Mouse (Mus musculus) heart, embryonic 11.5 days (tissue): Measurements from ENCODE around the gene Borcs5. TPM values are rescaled to one million over a fixed set of nuclear protein-coding genes. Genes with fewer than 3 reads are reported as not detected.

ENCODE experiments used
- ATAC-seq: fragments of 200-750 bp; cut with Nextera tagmentation; replicated peaks from 2 replicates; pipeline ENCODE4 v1.8.0; 2017; ENCODE audit warnings: moderate library complexity; ENCODE audit not compliant: insufficient number of reproducible peaks, low FRiP score, low TSS enrichment
- H3K27ac ChIP-seq: fragments of 300-500 bp; sonication (generic); 2 replicates; pipeline ENCODE4 v1.5.1; 2014; ENCODE audit warnings: mild to moderate bottlenecking, low read depth, low read length
- H3K27me3 ChIP-seq: fragments of 300-500 bp; sonication (generic); 2 replicates; pipeline ENCODE4 v1.6.1; 2014; ENCODE audit warnings: mild to moderate bottlenecking, low read length, mixed read lengths; ENCODE audit not compliant: control insufficient read depth, insufficient read depth
- H3K36me3 ChIP-seq: fragments of 300-500 bp; sonication (generic); 2 replicates; pipeline ENCODE4 v1.6.1; 2014; ENCODE audit warnings: mild to moderate bottlenecking, low read length, moderate library complexity, mixed read lengths; ENCODE audit not compliant: control insufficient read depth, insufficient read depth
- H3K4me1 ChIP-seq: fragments of 300-500 bp; sonication (generic); 2 replicates; pipeline ENCODE4 v1.6.1; 2014; ENCODE audit warnings: low read length; ENCODE audit not compliant: control insufficient read depth, insufficient read depth
- H3K4me2 ChIP-seq: fragments of 300-500 bp; sonication (generic); 2 replicates; pipeline ENCODE4 v1.6.1; 2014; ENCODE audit warnings: mild to moderate bottlenecking, moderate library complexity
- H3K4me3 ChIP-seq: fragments of 300-500 bp; sonication (generic); 2 replicates; pipeline ENCODE4 v1.5.1; 2014; ENCODE audit warnings: low read depth, low read length
- H3K9ac ChIP-seq: fragments of 300-500 bp; sonication (generic); 2 replicates; pipeline ENCODE4 v1.6.1; 2014; ENCODE audit warnings: mild to moderate bottlenecking, low read depth, low read length, moderate library complexity
- H3K9me3 ChIP-seq: fragments of 300-500 bp; sonication (generic); replicated peaks from 2 replicates; pipeline ENCODE4 v1.6.1; 2016; ENCODE audit warnings: low read length; ENCODE audit not compliant: control insufficient read depth
- WGBS: fragments of 180-500 bp; shearing (Covaris S2); extraction: QIAGEN DNeasy Blood & Tissue Kit; methylation state at CpG from one replicate; pipeline ENCODE4 v1.1.7; 2014; ENCODE audit not compliant: insufficient replicate concordance; 5-methylcytosine and 5-hydroxymethylcytosine counted together
- polyA plus RNA-seq: library from polyadenylated mRNA; unstranded; fragments of >200 nt; fragmentation: Nextera tagmentation; extraction: Ambion mirVana; gene quantifications from 2 replicates; pipeline ENCODE4 v1.2.1, GENCODE M21; 2014

Gene Borcs5
- polyA plus RNA-seq, 1 experiment from 2014 or later = 16.0 TPM

DNA sequence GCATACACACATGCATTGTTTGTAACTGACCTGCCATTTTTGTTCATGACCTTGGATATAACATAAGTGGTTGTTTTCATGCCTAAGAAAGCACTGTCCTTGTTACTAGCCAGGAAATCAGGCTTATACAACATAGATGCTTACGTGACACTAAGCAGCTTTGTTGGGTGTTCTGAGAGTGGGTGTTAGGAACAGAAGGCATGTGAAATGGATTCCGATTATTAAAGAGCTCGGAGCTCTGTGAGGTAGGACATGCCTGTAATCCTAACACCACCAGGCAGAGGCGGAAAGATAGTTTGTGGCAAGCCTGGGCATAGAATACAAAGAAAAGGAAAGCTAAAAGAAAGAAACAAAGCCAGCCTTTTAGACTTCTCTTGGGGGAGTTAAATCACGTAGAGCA is 9.0 kb downstream of the Borcs5 start:
- Histone ChIP-seq H3K9me3 (no peaks in the 10 kb centered on the region), H3K9ac (no peak overlapping the region), H3K27ac (no peak overlapping the region), H3K27me3 (no peaks in the 10 kb centered on the region), H3K4me3 (no peak overlapping the region), H3K4me2 (no peak overlapping the region), H3K4me1 (no peaks in the 10 kb centered on the region; the same call in 1 of the 2 replicates), H3K36me3 (no peaks in the 10 kb centered on the region)
- WGBS = 80% methylated on average over 5 of the region's 5 CpGs
- no peak for ATAC-seq

DNA sequence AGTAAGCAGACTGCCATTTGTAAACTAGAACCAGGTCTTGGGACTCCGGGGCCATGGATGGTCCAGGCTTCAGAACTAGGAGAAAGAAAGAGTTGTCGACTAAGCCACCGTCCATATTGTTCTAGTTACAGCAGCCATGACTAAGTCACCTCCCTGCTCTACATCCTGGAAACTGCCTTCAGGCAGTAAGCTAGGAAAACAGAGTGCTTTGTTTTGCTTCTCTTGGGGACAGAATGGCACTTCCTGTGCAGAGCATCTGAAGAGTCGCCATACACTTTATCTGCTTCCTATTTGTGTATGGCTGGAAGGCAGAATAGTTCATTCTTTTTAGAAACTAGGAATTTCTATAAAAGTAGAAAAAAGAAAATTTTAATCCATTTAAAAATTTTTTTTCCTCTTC is 17.2 kb downstream of the Borcs5 start:
- H3K27ac ChIP-seq = peak overlapping the region; percentile 51

GRCm38 (mm10) chr6:134659108-134659958 is 20.0 kb downstream of the Borcs5 start:
- no peaks in the 10 kb centered on the region for H3K9me3 ChIP-seq
- H3K27ac ChIP-seq = no peak overlapping the region
- H3K4me2 ChIP-seq = no peak overlapping the region
- H3K4me1 ChIP-seq = peaks cover 8% of the 10 kb centered on the region; the same call in 1 of the 2 replicates
- 16% methylated on average over 9 of the region's 9 CpGs for WGBS
- no peak overlapping the region for H3K9ac ChIP-seq
- H3K27me3 ChIP-seq = no peaks in the 10 kb centered on the region
- no peaks in the 10 kb centered on the region for H3K36me3 ChIP-seq
- H3K4me3 ChIP-seq = no peak overlapping the region
- ATAC-seq = peak; percentile 77

More for the DNA sequence above, 17.2 kb downstream of the Borcs5 start:
- Histone ChIP-seq H3K4me2 (no peak overlapping the region), H3K9ac (no peak overlapping the region), H3K27me3 (no peaks in the 10 kb centered on the region), H3K9me3 (no peaks in the 10 kb centered on the region), H3K4me3 (no peak overlapping the region), H3K36me3 (no peaks in the 10 kb centered on the region), H3K4me1 (peaks cover 8% of the 10 kb centered on the region; the same call in 1 of the 2 replicates)
- 61% methylated on average over 4 of the region's 4 CpGs for WGBS
- ATAC-seq = no peak

GRCm38 (mm10) chr6:134660714-134661406 is 21.6 kb downstream of the Borcs5 start:
- no peak for ATAC-seq
- Histone ChIP-seq H3K9ac (no peak overlapping the region), H3K4me3 (no peak overlapping the region), H3K9me3 (no peaks in the 10 kb centered on the region), H3K27me3 (no peaks in the 10 kb centered on the region), H3K27ac (no peak overlapping the region), H3K4me1 (peaks cover 7% of the 10 kb centered on the region; the same call in 1 of the 2 replicates), H3K36me3 (no peaks in the 10 kb centered on the region), H3K4me2 (no peak overlapping the region)
- WGBS = 53% methylated on average over 8 of the region's 8 CpGs

DNA sequence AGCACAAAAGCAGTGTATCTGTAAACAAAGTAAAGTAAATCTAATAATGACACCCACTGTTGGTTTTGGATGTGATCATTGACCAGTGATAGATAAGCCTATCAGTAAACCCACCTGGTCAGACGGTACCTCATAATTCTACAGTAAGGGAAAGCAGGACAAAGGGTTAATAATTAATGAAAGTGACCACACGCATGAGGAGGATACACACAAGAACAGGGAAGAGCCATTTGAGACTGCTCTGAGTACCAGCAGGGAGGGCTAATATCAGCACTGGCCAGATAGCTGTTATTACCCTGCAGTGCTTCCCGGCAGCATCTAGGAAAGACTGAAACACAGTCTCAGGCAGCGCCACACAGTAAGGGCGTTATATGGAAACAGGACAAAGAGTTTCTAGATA is 25.3 kb downstream of the Borcs5 start:
- Histone ChIP-seq H3K4me1 (peaks cover 7% of the 10 kb centered on the region; the same call in 1 of the 2 replicates), H3K4me2 (no peak overlapping the region), H3K27me3 (no peaks in the 10 kb centered on the region), H3K4me3 (no peak overlapping the region), H3K36me3 (no peaks in the 10 kb centered on the region), H3K9ac (no peak overlapping the region), H3K27ac (no peak overlapping the region), H3K9me3 (no peaks in the 10 kb centered on the region)
- 56% methylated on average over 5 of the region's 5 CpGs for WGBS
- ATAC-seq = no peak

GRCm38 (mm10) chr6:134665817-134666216 is 26.5 kb downstream of the Borcs5 start:
- H3K27ac ChIP-seq = no peak overlapping the region
- H3K9ac ChIP-seq = no peak overlapping the region
- no peak overlapping the region for H3K4me3 ChIP-seq
- WGBS = 51% methylated on average over 9 of the region's 9 CpGs
- no peak for ATAC-seq
- no peak overlapping the region for H3K4me2 ChIP-seq
- H3K27me3 ChIP-seq = no peaks in the 10 kb centered on the region
- peaks cover 9% of the 10 kb centered on the region for H3K4me1 ChIP-seq
- H3K36me3 ChIP-seq = no peaks in the 10 kb centered on the region
- no peaks in the 10 kb centered on the region for H3K9me3 ChIP-seq

- Histone ChIP-seq H3K4me1 (peaks cover 22% of the 10 kb centered on the region), H3K9me3 (no peaks in the 10 kb centered on the region), H3K4me3 (no peak overlapping the region), H3K36me3 (no peaks in the 10 kb centered on the region), H3K27ac (no peak overlapping the region), H3K9ac (no peak overlapping the region), H3K4me2 (no peak overlapping the region), H3K27me3 (no peaks in the 10 kb centered on the region)
- WGBS = 80% methylated on average over 2 of the region's 2 CpGs
- ATAC-seq = no peak
These were observed 29.2 kb downstream of the Borcs5 start for GRCm38 (mm10) chr6:134668519-134668918.

- H3K9me3 ChIP-seq = no peaks in the 10 kb centered on the region
- no peaks in the 10 kb centered on the region for H3K27me3 ChIP-seq
- H3K9ac ChIP-seq = no peak overlapping the region
- H3K36me3 ChIP-seq = no peaks in the 10 kb centered on the region
- 75% methylated on average over 6 of the region's 6 CpGs for WGBS
- H3K4me2 ChIP-seq = no peak overlapping the region
- no peak overlapping the region for H3K4me3 ChIP-seq
- H3K27ac ChIP-seq = no peak overlapping the region
- ATAC-seq = no peak
- H3K4me1 ChIP-seq = peaks cover 22% of the 10 kb centered on the region
These were observed 30.0 kb downstream of the Borcs5 start for GRCm38 (mm10) chr6:134669179-134669865.
